Mouse (Mus musculus): ENCODE measurements around the gene Raf1. TPM values are rescaled to one million over a fixed set of nuclear protein-coding genes. Genes with fewer than 3 reads are reported as not detected.

Gene Raf1
- polyA plus RNA-seq, 1 experiment from 2014 or later, result 179 TPM

- peaks cover 3% of the 10 kb centered on the region; the same call in 1 of the 2 replicates for H3K4me1 ChIP-seq (ENCODE audit: control insufficient read depth, insufficient read depth, low read length)
- H3K27me3 ChIP-seq (ENCODE audit: control insufficient read depth, insufficient read depth, low read length), result no peaks in the 10 kb centered on the region
- ATAC-seq (ENCODE audit: low FRiP score, low TSS enrichment) (no peak), DNase-seq (no peak)
- WGBS, result 86% methylated on average over 4 of the region's 4 CpGs
- no peak overlapping the region for H3K9ac ChIP-seq (replicated peaks; ENCODE audit: low read length)
- no peak overlapping the region for H3K4me2 ChIP-seq (ENCODE audit: low read length)
- no peak overlapping the region for H3K27ac ChIP-seq (replicated peaks; ENCODE audit: low read depth, low read length)
- no peaks in the 10 kb centered on the region for H3K36me3 ChIP-seq (ENCODE audit: control insufficient read depth, insufficient read depth, low read length)
- H3K9me3 ChIP-seq (ENCODE audit: control insufficient read depth, low read length), result no peaks in the 10 kb centered on the region
- H3K4me3 ChIP-seq (replicated peaks; ENCODE audit: low read depth, low read length), result no peak overlapping the region
Observed at GRCm38 (mm10) chr6:115698699-115699098, 22.3 kb upstream of the Raf1 start.

- no peaks in the 10 kb centered on the region for H3K27me3 ChIP-seq (ENCODE audit: control insufficient read depth, insufficient read depth, low read length)
- no peaks in the 10 kb centered on the region for H3K36me3 ChIP-seq (ENCODE audit: control insufficient read depth, insufficient read depth, low read length)
- H3K27ac ChIP-seq (replicated peaks; ENCODE audit: low read depth, low read length), result no peak overlapping the region
- ATAC-seq (ENCODE audit: low FRiP score, low TSS enrichment), result no peak
- WGBS, result 42% methylated on average over 17 of the region's 17 CpGs
- H3K9ac ChIP-seq (replicated peaks; ENCODE audit: low read length), result no peak overlapping the region
- H3K4me3 ChIP-seq (replicated peaks; ENCODE audit: low read depth, low read length), result no peak overlapping the region
- peak; percentile 19 for DNase-seq
- H3K4me1 ChIP-seq (ENCODE audit: control insufficient read depth, insufficient read depth, low read length), result peaks cover 3% of the 10 kb centered on the region; the same call in 1 of the 2 replicates
- no peak overlapping the region for H3K4me2 ChIP-seq (ENCODE audit: low read length)
- H3K9me3 ChIP-seq (ENCODE audit: control insufficient read depth, low read length), result no peaks in the 10 kb centered on the region
Observed at GRCm38 (mm10) chr6:115697739-115698558, 21.5 kb upstream of the Raf1 start.

GRCm38 (mm10) chr6:115696707-115697215 is 20.3 kb upstream of the Raf1 start:
- DNase-seq (no peak), ATAC-seq (ENCODE audit: low FRiP score, low TSS enrichment) (no peak)
- H3K4me1 ChIP-seq (ENCODE audit: control insufficient read depth, insufficient read depth, low read length), result peaks cover 3% of the 10 kb centered on the region; the same call in 1 of the 2 replicates
- H3K4me2 ChIP-seq (ENCODE audit: low read length), result no peak overlapping the region
- no peaks in the 10 kb centered on the region for H3K27me3 ChIP-seq (ENCODE audit: control insufficient read depth, insufficient read depth, low read length)
- no peaks in the 10 kb centered on the region for H3K9me3 ChIP-seq (ENCODE audit: control insufficient read depth, low read length)
- no peak overlapping the region for H3K4me3 ChIP-seq (replicated peaks; ENCODE audit: low read depth, low read length)
- H3K27ac ChIP-seq (replicated peaks; ENCODE audit: low read depth, low read length), result no peak overlapping the region
- H3K36me3 ChIP-seq (ENCODE audit: control insufficient read depth, insufficient read depth, low read length), result no peaks in the 10 kb centered on the region
- no peak overlapping the region for H3K9ac ChIP-seq (replicated peaks; ENCODE audit: low read length)
- 86% methylated on average over 7 of the region's 7 CpGs for WGBS

- DNase-seq (no peak), ATAC-seq (ENCODE audit: low FRiP score, low TSS enrichment) (no peak)
- Histone ChIP-seq H3K4me3 (replicated peaks; ENCODE audit: low read depth, low read length) (no peak overlapping the region), H3K27me3 (ENCODE audit: control insufficient read depth, insufficient read depth, low read length) (no peaks in the 10 kb centered on the region), H3K36me3 (ENCODE audit: control insufficient read depth, insufficient read depth, low read length) (no peaks in the 10 kb centered on the region), H3K27ac (replicated peaks; ENCODE audit: low read depth, low read length) (no peak overlapping the region), H3K4me2 (ENCODE audit: low read length) (no peak overlapping the region), H3K9me3 (ENCODE audit: control insufficient read depth, low read length) (no peaks in the 10 kb centered on the region), H3K4me1 (ENCODE audit: control insufficient read depth, insufficient read depth, low read length) (peaks cover 3% of the 10 kb centered on the region; the same call in 1 of the 2 replicates), H3K9ac (replicated peaks; ENCODE audit: low read length) (no peak overlapping the region)
- WGBS, result 51% methylated on average over 7 of the region's 7 CpGs
Observed at GRCm38 (mm10) chr6:115695124-115695523, 18.7 kb upstream of the Raf1 start.

GRCm38 (mm10) chr6:115694441-115694842 is 18.0 kb upstream of the Raf1 start:
- H3K27me3 ChIP-seq (ENCODE audit: control insufficient read depth, insufficient read depth, low read length), result no peaks in the 10 kb centered on the region
- no peak overlapping the region for H3K4me3 ChIP-seq (replicated peaks; ENCODE audit: low read depth, low read length)
- H3K27ac ChIP-seq (replicated peaks; ENCODE audit: low read depth, low read length), result no peak overlapping the region
- DNase-seq (no peak), ATAC-seq (ENCODE audit: low FRiP score, low TSS enrichment) (no peak)
- H3K4me2 ChIP-seq (ENCODE audit: low read length), result no peak overlapping the region
- 60% methylated on average over 9 of the region's 9 CpGs for WGBS
- peaks cover 3% of the 10 kb centered on the region; the same call in 1 of the 2 replicates for H3K4me1 ChIP-seq (ENCODE audit: control insufficient read depth, insufficient read depth, low read length)
- H3K36me3 ChIP-seq (ENCODE audit: control insufficient read depth, insufficient read depth, low read length), result no peaks in the 10 kb centered on the region
- H3K9ac ChIP-seq (replicated peaks; ENCODE audit: low read length), result no peak overlapping the region
- no peaks in the 10 kb centered on the region for H3K9me3 ChIP-seq (ENCODE audit: control insufficient read depth, low read length)

GRCm38 (mm10) chr6:115692963-115693730 is 16.7 kb upstream of the Raf1 start:
- H3K27me3 ChIP-seq (ENCODE audit: control insufficient read depth, insufficient read depth, low read length), result no peaks in the 10 kb centered on the region
- DNase-seq, result peak; percentile 6
- H3K9ac ChIP-seq (replicated peaks; ENCODE audit: low read length), result no peak overlapping the region
- peaks cover 2% of the 10 kb centered on the region; the same call in 1 of the 2 replicates for H3K4me1 ChIP-seq (ENCODE audit: control insufficient read depth, insufficient read depth, low read length)
- no peak overlapping the region for H3K4me3 ChIP-seq (replicated peaks; ENCODE audit: low read depth, low read length)
- 75% methylated on average over 5 of the region's 5 CpGs for WGBS
- H3K27ac ChIP-seq (replicated peaks; ENCODE audit: low read depth, low read length), result no peak overlapping the region
- no peaks in the 10 kb centered on the region for H3K36me3 ChIP-seq (ENCODE audit: control insufficient read depth, insufficient read depth, low read length)
- no peak overlapping the region for H3K4me2 ChIP-seq (ENCODE audit: low read length)
- no peak for ATAC-seq (ENCODE audit: low FRiP score, low TSS enrichment)
- no peaks in the 10 kb centered on the region for H3K9me3 ChIP-seq (ENCODE audit: control insufficient read depth, low read length)

GRCm38 (mm10) chr6:115692163-115692950 is 15.9 kb upstream of the Raf1 start:
- H3K36me3 ChIP-seq (ENCODE audit: control insufficient read depth, insufficient read depth, low read length), result no peaks in the 10 kb centered on the region
- no peak overlapping the region for H3K4me3 ChIP-seq (replicated peaks; ENCODE audit: low read depth, low read length)
- H3K9me3 ChIP-seq (ENCODE audit: control insufficient read depth, low read length), result no peaks in the 10 kb centered on the region
- no peak overlapping the region for H3K27ac ChIP-seq (replicated peaks; ENCODE audit: low read depth, low read length)
- ATAC-seq (ENCODE audit: low FRiP score, low TSS enrichment), result no peak
- H3K4me2 ChIP-seq (ENCODE audit: low read length), result no peak overlapping the region
- H3K4me1 ChIP-seq (ENCODE audit: control insufficient read depth, insufficient read depth, low read length), result no peaks in the 10 kb centered on the region
- H3K9ac ChIP-seq (replicated peaks; ENCODE audit: low read length), result no peak overlapping the region
- H3K27me3 ChIP-seq (ENCODE audit: control insufficient read depth, insufficient read depth, low read length), result no peaks in the 10 kb centered on the region
- DNase-seq, result peak; percentile 2
- 64% methylated on average over 9 of the region's 9 CpGs for WGBS

- Histone ChIP-seq H3K9me3 (ENCODE audit: control insufficient read depth, low read length) (no peaks in the 10 kb centered on the region), H3K4me2 (ENCODE audit: low read length) (no peak overlapping the region), H3K27me3 (ENCODE audit: control insufficient read depth, insufficient read depth, low read length) (no peaks in the 10 kb centered on the region), H3K4me3 (replicated peaks; ENCODE audit: low read depth, low read length) (no peak overlapping the region), H3K27ac (replicated peaks; ENCODE audit: low read depth, low read length) (no peak overlapping the region), H3K9ac (replicated peaks; ENCODE audit: low read length) (no peak overlapping the region), H3K36me3 (ENCODE audit: control insufficient read depth, insufficient read depth, low read length) (no peaks in the 10 kb centered on the region), H3K4me1 (ENCODE audit: control insufficient read depth, insufficient read depth, low read length) (no peaks in the 10 kb centered on the region)
- DNase-seq, result no peak
- ATAC-seq (ENCODE audit: low FRiP score, low TSS enrichment), result no peak
- WGBS, result 95% methylated on average over 4 of the region's 4 CpGs
Observed at GRCm38 (mm10) chr6:115690105-115690504, 13.7 kb upstream of the Raf1 start.

Data from midbrain, embryonic 14.5 days (tissue).